Comparison of ENCODE assay signal across 10 mouse cellular contexts in genomic region chrX:158043057-158043843, GRCm38 (mm10). TPM values are rescaled to one million over a fixed set of nuclear protein-coding genes. Genes with fewer than 3 reads are reported as not detected.
DNase-seq lines count a peak whose midpoint lies in the region; ATAC-seq and TF ChIP-seq lines count a peak whose summit lies in the region.
"Had no signal": no experiment of that assay in that cellular context is flagged by ENCODE, and none has a peak within 500 bp of the region (broad histone marks: within the 10 kb centered on the region; RNA-seq: fewer than 3 reads in every experiment).

Cnksr2 (minus strand) TSS chrX:158043294.

- WGBS in forebrain, postnatal 0 days: 29% methylated on average over 51 of the region's 99 CpGs
- WGBS in limb, embryonic 14.5 days: 25% methylated on average over 43 of the region's 99 CpGs
- 9% methylated on average over 50 of the region's 99 CpGs for WGBS in neural tube, embryonic 11.5 days

- peak within 1 kb of the TSS; percentile 60 for H3K4me3 ChIP-seq in forebrain, postnatal 0 days (ENCODE audit: low read depth, low read length)
- peak within 1 kb of the TSS; percentile 58 for H3K4me3 ChIP-seq in limb, embryonic 14.5 days (replicated peaks; ENCODE audit: low read length)
- H3K4me3 ChIP-seq in neural tube, embryonic 11.5 days (ENCODE audit: low read depth, low read length): peak within 1 kb of the TSS; percentile 59
- H3K4me3 ChIP-seq: myocyte had no signal

- TF ChIP-seq POLR2A in limb, embryonic 14.5 days (IDR thresholded peaks at IDR 0.05; ENCODE audit: borderline replicate concordance, extremely low read depth, insufficient read depth, insufficient read length): no peak

- TF ChIP-seq CTCF in forebrain, postnatal 0 days (IDR thresholded peaks at IDR 0.05; ENCODE audit: low read depth): peak; percentile 21; the same call in 1 of the 2 replicates

- H3K4me2 ChIP-seq in forebrain, postnatal 0 days (ENCODE audit: low read depth): peak within 1 kb of the TSS; percentile 58
- peak within 1 kb of the TSS; percentile 58 for H3K4me2 ChIP-seq in limb, embryonic 14.5 days (replicated peaks; ENCODE audit: low read depth, low read length, severe bottlenecking)
- peak within 1 kb of the TSS; percentile 49 for H3K4me2 ChIP-seq in neural tube, embryonic 11.5 days (ENCODE audit: low read depth)

- no peaks in the 10 kb centered on the region for H3K36me3 ChIP-seq in forebrain, postnatal 0 days (ENCODE audit: insufficient read depth)
- H3K36me3 ChIP-seq in limb, embryonic 14.5 days (ENCODE audit: control insufficient read depth, insufficient read depth, low read length): no peaks in the 10 kb centered on the region
- no peaks in the 10 kb centered on the region for H3K36me3 ChIP-seq in neural tube, embryonic 11.5 days (ENCODE audit: control insufficient read depth, insufficient read depth, low read length)

- H3K27ac ChIP-seq in forebrain, postnatal 0 days (ENCODE audit: low read depth, low read length): peak within 1 kb of the TSS; percentile 85
- H3K27ac ChIP-seq in limb, embryonic 14.5 days (replicated peaks; ENCODE audit: low read depth, low read length): peak within 1 kb of the TSS; percentile 19; the same call in 1 of the 2 replicates
- peak within 1 kb of the TSS; percentile 67 for H3K27ac ChIP-seq in neural tube, embryonic 11.5 days (ENCODE audit: low read depth, low read length)

- H3K27me3 ChIP-seq in forebrain, postnatal 0 days (ENCODE audit: insufficient read depth, low read length): no peaks in the 10 kb centered on the region
- no peaks in the 10 kb centered on the region for H3K27me3 ChIP-seq in limb, embryonic 14.5 days (ENCODE audit: control insufficient read depth, insufficient read depth, low read length)
- H3K27me3 ChIP-seq in neural tube, embryonic 11.5 days (ENCODE audit: control insufficient read depth, insufficient read depth, low read length): no peaks in the 10 kb centered on the region

- no peaks in the 10 kb centered on the region for H3K9me3 ChIP-seq in forebrain, postnatal 0 days (ENCODE audit: low read length)
- H3K9me3 ChIP-seq in limb, embryonic 14.5 days (ENCODE audit: control insufficient read depth, low read length): no peaks in the 10 kb centered on the region
- no peaks in the 10 kb centered on the region for H3K9me3 ChIP-seq in neural tube, embryonic 11.5 days (ENCODE audit: control insufficient read depth, low read length)

- peak within 1 kb of the TSS; percentile 77 for H3K9ac ChIP-seq in forebrain, postnatal 0 days
- peak within 1 kb of the TSS; percentile 65 for H3K9ac ChIP-seq in limb, embryonic 14.5 days (ENCODE audit: low read depth, low read length, severe bottlenecking)
- H3K9ac ChIP-seq in neural tube, embryonic 11.5 days (ENCODE audit: low read length): peak within 1 kb of the TSS; percentile 69

- ATAC-seq in forebrain, postnatal 0 days: peak; percentile 83
- peak; percentile 65 for ATAC-seq in limb, embryonic 14.5 days (ENCODE audit: low FRiP score, low read depth)
- peak; percentile 74 for ATAC-seq in neural tube, embryonic 11.5 days (ENCODE audit: insufficient read depth, low FRiP score, low TSS enrichment)
- ATAC-seq in activated CD4-positive, CD25-positive, alpha-beta regulatory T cell, adult 4 months: no peak

- peak; percentile 11 for DNase-seq in kidney, adult 18-20 months
- no peak for DNase-seq in kidney, adult 11 months
- DNase-seq in cerebellum, adult 18-20 months: peak; percentile 51 to 82
- peak; percentile 83 for DNase-seq in forebrain, postnatal 0 days
- peak; percentile 1 for DNase-seq in kidney, adult 9 months
- DNase-seq in limb, embryonic 14.5 days (ENCODE audit: low spot score): peak; percentile 2
- peak; percentile 65 for DNase-seq in neural tube, embryonic 11.5 days (ENCODE audit: low spot score)

- no peaks in the 10 kb centered on the region for H3K4me1 ChIP-seq in forebrain, postnatal 0 days (ENCODE audit: insufficient read depth)
- no peaks in the 10 kb centered on the region for H3K4me1 ChIP-seq in limb, embryonic 14.5 days (ENCODE audit: control insufficient read depth, insufficient read depth, low read length)
- no peaks in the 10 kb centered on the region for H3K4me1 ChIP-seq in neural tube, embryonic 11.5 days (ENCODE audit: control insufficient read depth, insufficient read depth, low read length)

RNA-seq across cellular contexts. Expression of gene Cnksr2, which starts in this region (rescaled TPM):
- 34.9 and 47.9 TPM in 2 replicates for total RNA-seq in forebrain, postnatal 0 days (2014; rRNA removed)
- 13.5 and 17.1 TPM in 2 replicates for polyA plus RNA-seq in forebrain, postnatal 0 days (2015; fragmentation: Nextera tagmentation; extraction: Ambion mirVana)
- 2.6 and 2.9 TPM in 2 replicates for polyA plus RNA-seq in limb, embryonic 14.5 days (2012; rRNA removed)
- polyA plus RNA-seq in limb, embryonic 14.5 days (2014; fragmentation: Nextera tagmentation; extraction: Ambion mirVana): 2.6 and 3.5 TPM in 2 replicates
- polyA plus RNA-seq in neural tube, embryonic 11.5 days (2014; fragmentation: Nextera tagmentation; extraction: Ambion mirVana): 5.4 and 5.6 TPM in 2 replicates
- not detected for polyA plus RNA-seq in activated CD4-positive, CD25-positive, alpha-beta regulatory T cell, adult 4 months (2017; shearing (Covaris generic))
- total RNA-seq: MEL had no signal

Comparison
In these comparisons a context has a peak if more than half of its experiments do, and no peak if none do; other contexts are left out.
1. H3K27ac ChIP-seq: peak in every context shown above with its lines; median percentile 85 in forebrain, postnatal 0 days; 67 in neural tube, embryonic 11.5 days; 19 in limb, embryonic 14.5 days.